Mouse (Mus musculus) liver, embryonic 16.5 days (tissue): ENCODE measurements around the gene Fyttd1. TPM values are rescaled to one million over a fixed set of nuclear protein-coding genes. Genes with fewer than 3 reads are reported as not detected.
"Not testable (repeated sequence)": the region's sequence is repeated elsewhere in the genome, so short reads cannot be mapped to it uniquely, and the experiment has no call there.

Experiments used
- ATAC-seq: fragments of 200-750 bp; cut with Nextera tagmentation; 2 replicates; pipeline ENCODE4 v1.8.0; 2017; ENCODE audit warnings: low read depth, mild to moderate bottlenecking, moderate number of reproducible peaks, moderate library complexity
- H3K27ac ChIP-seq: fragments of 300-500 bp; sonication (generic); 2 replicates; pipeline ENCODE4 v1.5.1; 2014; ENCODE audit warnings: mild to moderate bottlenecking, low read length
- H3K27me3 ChIP-seq: fragments of 300-500 bp; sonication (generic); 2 replicates; pipeline ENCODE4 v1.6.1; 2014; ENCODE audit warnings: low read depth, low read length, mixed read lengths; ENCODE audit not compliant: control insufficient read depth, insufficient read depth
- H3K36me3 ChIP-seq: fragments of 300-500 bp; sonication (generic); 2 replicates; pipeline ENCODE4 v1.6.1; 2014; ENCODE audit warnings: mild to moderate bottlenecking; ENCODE audit not compliant: control insufficient read depth, insufficient read depth
- H3K4me1 ChIP-seq: fragments of 300-500 bp; sonication (generic); 2 replicates; pipeline ENCODE4 v1.6.1; 2014; ENCODE audit warnings: low read depth, low read length, mixed read lengths; ENCODE audit not compliant: control insufficient read depth
- H3K4me2 ChIP-seq: fragments of 300-500 bp; sonication (generic); 2 replicates; pipeline ENCODE4 v1.6.1; 2014; ENCODE audit warnings: low read depth, low read length, mixed read lengths
- H3K4me3 ChIP-seq: fragments of 300-500 bp; sonication (generic); 2 replicates; pipeline ENCODE4 v1.5.1; 2014; ENCODE audit warnings: low read depth, mild to moderate bottlenecking, low read length
- H3K9ac ChIP-seq: fragments of 300-500 bp; sonication (generic); 2 replicates; pipeline ENCODE4 v1.6.1; 2014; ENCODE audit warnings: low read depth, low read length
- H3K9me3 ChIP-seq: fragments of 300-500 bp; sonication (generic); replicated peaks from 2 replicates; pipeline ENCODE4 v1.6.1; 2016; ENCODE audit warnings: low read length; ENCODE audit not compliant: control insufficient read depth
- WGBS: fragments of 180-500 bp; shearing (Covaris S2); extraction: QIAGEN DNeasy Blood & Tissue Kit; methylation state at CpG from one replicate; pipeline ENCODE4 v1.1.7; 2014; ENCODE audit not compliant: insufficient replicate concordance; 5-methylcytosine and 5-hydroxymethylcytosine counted together
- polyA plus RNA-seq: library from polyadenylated mRNA; unstranded; fragments of >200 nt; fragmentation: Nextera tagmentation; extraction: Ambion mirVana; gene quantifications from 2 replicates; pipeline ENCODE4 v1.2.1, GENCODE M21; 2015

Gene Fyttd1
- polyA plus RNA-seq, 1 experiment from 2014 or later = 24.9 TPM

GRCm38 (mm10) chr16:32927044-32927443 lies 49.7 kb downstream of the Fyttd1 start:
- 80% methylated on average over 8 of the region's 8 CpGs for whole genome bisulfite sequencing
- no peaks in the 10 kb centered on the region for H3K9me3 ChIP-seq
- no peak overlapping the region for H3K4me2 ChIP-seq
- no peaks in the 10 kb centered on the region for H3K27me3 ChIP-seq
- no peak overlapping the region for H3K9ac ChIP-seq
- H3K36me3 ChIP-seq = no peaks in the 10 kb centered on the region
- H3K27ac ChIP-seq = no peak overlapping the region
- ATAC-seq = no peak
- no peak overlapping the region for H3K4me3 ChIP-seq
- H3K4me1 ChIP-seq = no peaks in the 10 kb centered on the region

- Histone ChIP-seq H3K36me3 (no peaks in the 10 kb centered on the region), H3K4me2 (no peak overlapping the region), H3K9me3 (no peaks in the 10 kb centered on the region), H3K4me1 (peaks cover 3% of the 10 kb centered on the region; the same call in 1 of the 2 replicates), H3K9ac (no peak overlapping the region), H3K4me3 (no peak overlapping the region), H3K27ac (no peak overlapping the region), H3K27me3 (no peaks in the 10 kb centered on the region)
- WGBS = 80% methylated on average over 2 of the region's 2 CpGs
- no peak for ATAC-seq
Observed at GRCm38 (mm10) chr16:32929918-32930317, 52.6 kb downstream of the Fyttd1 start.

GRCm38 (mm10) chr16:32934470-32934869 lies 57.2 kb downstream of the Fyttd1 start:
- no peak overlapping the region for H3K4me2 ChIP-seq
- ATAC-seq = no peak
- H3K4me1 ChIP-seq = peaks cover 3% of the 10 kb centered on the region; the same call in 1 of the 2 replicates
- H3K9me3 ChIP-seq = no peaks in the 10 kb centered on the region
- no peak overlapping the region for H3K27ac ChIP-seq
- no peaks in the 10 kb centered on the region for H3K27me3 ChIP-seq
- H3K9ac ChIP-seq = no peak overlapping the region
- whole genome bisulfite sequencing = 69% methylated on average over 2 of the region's 2 CpGs
- H3K36me3 ChIP-seq = no peaks in the 10 kb centered on the region
- no peak overlapping the region for H3K4me3 ChIP-seq

GRCm38 (mm10) chr16:32935088-32935487 lies 57.8 kb downstream of the Fyttd1 start:
- Histone ChIP-seq H3K27ac (no peak overlapping the region), H3K9ac (no peak overlapping the region), H3K9me3 (no peaks in the 10 kb centered on the region), H3K4me2 (no peak overlapping the region), H3K27me3 (no peaks in the 10 kb centered on the region), H3K4me3 (no peak overlapping the region), H3K36me3 (no peaks in the 10 kb centered on the region), H3K4me1 (peaks cover 3% of the 10 kb centered on the region; the same call in 1 of the 2 replicates)
- WGBS = 44% methylated on average over 1 of the region's 1 CpGs
- ATAC-seq = no peak

GRCm38 (mm10) chr16:32937358-32937757 lies 60.1 kb downstream of the Fyttd1 start:
- Histone ChIP-seq H3K4me3 (no peak overlapping the region), H3K4me1 (peaks cover 3% of the 10 kb centered on the region; the same call in 1 of the 2 replicates), H3K9me3 (no peaks in the 10 kb centered on the region), H3K27ac (no peak overlapping the region), H3K27me3 (no peaks in the 10 kb centered on the region), H3K36me3 (no peaks in the 10 kb centered on the region), H3K9ac (no peak overlapping the region), H3K4me2 (no peak overlapping the region)
- WGBS = 81% methylated on average over 2 of the region's 2 CpGs
- no peak for ATAC-seq

GRCm38 (mm10) chr16:32939301-32939700 lies 62.0 kb downstream of the Fyttd1 start:
- not testable (repeated sequence) for H3K27ac ChIP-seq, H3K4me2 ChIP-seq, ATAC-seq, H3K9ac ChIP-seq, H3K4me1 ChIP-seq, H3K36me3 ChIP-seq, H3K27me3 ChIP-seq, H3K4me3 ChIP-seq, H3K9me3 ChIP-seq
- 57% methylated on average over 3 of the region's 3 CpGs for WGBS

GRCm38 (mm10) chr16:32939716-32940115 lies 62.4 kb downstream of the Fyttd1 start:
- not testable (repeated sequence) for H3K9me3 ChIP-seq, H3K4me3 ChIP-seq, H3K27ac ChIP-seq, H3K4me1 ChIP-seq, H3K4me2 ChIP-seq, H3K27me3 ChIP-seq, H3K36me3 ChIP-seq, ATAC-seq, H3K9ac ChIP-seq
- WGBS = 80% methylated on average over 4 of the region's 4 CpGs

- not testable (repeated sequence) for H3K36me3 ChIP-seq, H3K9ac ChIP-seq, H3K27ac ChIP-seq, H3K4me2 ChIP-seq, H3K9me3 ChIP-seq, H3K4me3 ChIP-seq, H3K27me3 ChIP-seq, H3K4me1 ChIP-seq, ATAC-seq
- WGBS = 40% methylated on average over 1 of the region's 2 CpGs
Observed at GRCm38 (mm10) chr16:32941226-32941625, 63.9 kb downstream of the Fyttd1 start.

- 79% methylated on average over 5 of the region's 5 CpGs for WGBS
- no peaks in the 10 kb centered on the region for H3K9me3 ChIP-seq
- no peak for ATAC-seq
- no peaks in the 10 kb centered on the region for H3K36me3 ChIP-seq
- no peak overlapping the region for H3K9ac ChIP-seq
- no peak overlapping the region for H3K4me3 ChIP-seq
- H3K4me1 ChIP-seq = no peaks in the 10 kb centered on the region
- no peak overlapping the region for H3K27ac ChIP-seq
- H3K27me3 ChIP-seq = no peaks in the 10 kb centered on the region
- H3K4me2 ChIP-seq = no peak overlapping the region
Observed at GRCm38 (mm10) chr16:32942694-32943093, 65.4 kb downstream of the Fyttd1 start.
